Comparison of ENCODE assay signal across 14 mouse cellular contexts in the genomic region with DNA sequence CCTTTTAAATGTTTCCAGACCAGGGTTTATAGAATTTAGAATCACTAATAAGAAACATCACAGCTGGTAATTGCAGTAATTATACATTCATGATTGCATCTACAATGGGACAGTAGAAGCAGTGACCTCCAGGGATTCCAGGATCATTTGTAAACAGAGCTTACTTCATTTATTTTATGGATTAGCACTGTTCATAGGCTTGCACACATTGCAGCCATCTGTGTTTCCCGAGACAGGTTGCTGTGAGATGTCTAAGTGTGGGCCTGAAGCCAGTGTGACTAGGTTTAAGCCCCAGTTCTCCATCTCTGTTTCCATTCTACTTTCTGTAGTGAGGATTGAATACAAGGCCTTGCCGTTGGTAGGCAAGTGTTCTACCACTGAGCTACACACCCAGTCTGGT.
"Had no signal": no experiment of that assay in that cellular context is flagged by ENCODE, and none has a peak within 500 bp of the region (broad histone marks: within the 10 kb centered on the region; RNA-seq: fewer than 3 reads in every experiment).

No protein-coding gene starts in this region.

- ATAC-seq: liver, embryonic 12.5 days had no signal

- H3K9ac ChIP-seq: liver, embryonic 12.5 days; liver, embryonic 14.5 days; lung, embryonic 14.5 days; midbrain, embryonic 12.5 days; neural tube, embryonic 13.5 days had no signal

- H3K27ac ChIP-seq: liver, embryonic 12.5 days; liver, embryonic 14.5 days; midbrain, embryonic 12.5 days; neural tube, embryonic 13.5 days had no signal

- H3K4me3 ChIP-seq: liver, embryonic 12.5 days; midbrain, embryonic 12.5 days; neural tube, embryonic 13.5 days had no signal

- H3K4me2 ChIP-seq: liver, embryonic 12.5 days; lung, embryonic 14.5 days; midbrain, embryonic 12.5 days; neural tube, embryonic 13.5 days had no signal

- H3K36me3 ChIP-seq: liver, embryonic 12.5 days; midbrain, embryonic 12.5 days; neural tube, embryonic 13.5 days had no signal

- H3K4me1 ChIP-seq: liver, embryonic 12.5 days; midbrain, embryonic 12.5 days; neural tube, embryonic 13.5 days had no signal

- H3K9me3 ChIP-seq: liver, embryonic 12.5 days; midbrain, embryonic 12.5 days; neural tube, embryonic 13.5 days had no signal

- H3K27me3 ChIP-seq: liver, embryonic 12.5 days; midbrain, embryonic 12.5 days; neural tube, embryonic 13.5 days had no signal

- DNase-seq: lung, adult 18-20 months; lung, embryonic 14.5 days; lung, postnatal 10 days; lung, postnatal 4 days; right cerebral cortex, postnatal 25 days; right cerebral cortex, postnatal 4 days; spleen, adult 18-20 months; thymus, adult 18-20 months; thymus, postnatal 14 days; thymus, postnatal 36 days had no signal
